Comparison of ENCODE assay signal across 19 mouse cellular contexts in the genomic region with DNA sequence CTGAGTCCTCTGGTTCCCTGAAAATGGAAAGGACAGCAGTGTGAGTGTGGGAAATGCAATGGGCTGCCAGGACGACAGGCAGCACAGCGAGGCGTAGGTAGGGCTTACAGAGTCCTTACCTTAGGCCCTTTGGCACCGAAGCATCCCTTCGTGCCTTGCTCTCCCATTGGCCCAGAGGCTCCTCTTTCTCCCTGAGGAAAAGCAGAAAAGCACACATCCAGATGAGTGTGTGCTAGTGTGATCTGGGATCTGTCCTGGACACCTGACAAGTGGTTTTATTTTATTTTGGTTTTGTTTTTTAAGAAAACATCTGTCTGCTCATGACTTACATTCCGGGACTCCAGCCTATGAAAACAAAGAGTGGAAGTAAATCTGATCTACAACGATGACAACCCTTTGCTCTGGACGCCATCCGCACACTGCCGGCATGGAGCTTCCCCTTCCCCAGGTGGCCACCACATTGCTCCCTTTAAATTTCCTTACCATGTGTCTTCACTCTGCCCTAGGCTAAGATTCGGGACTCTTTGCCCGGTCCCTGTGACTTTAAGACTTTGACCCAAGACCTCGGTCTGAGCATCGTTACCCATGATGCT.
DNase-seq lines count a peak whose midpoint lies in the region; ATAC-seq lines count a peak whose summit lies in the region.
"Had no signal": no experiment of that assay in that cellular context is flagged by ENCODE, and none has a peak within 500 bp of the region (broad histone marks: within the 10 kb centered on the region; RNA-seq: fewer than 3 reads in every experiment).

No protein-coding gene starts in this region.

- no peaks in the 10 kb centered on the region for H3K36me3 ChIP-seq in midbrain, embryonic 11.5 days (ENCODE audit: control insufficient read depth, insufficient read depth, low read length)
- H3K36me3 ChIP-seq: embryonic facial prominence, embryonic 15.5 days; G1E; hindbrain, embryonic 13.5 days; intestine, embryonic 15.5 days; limb, embryonic 13.5 days; liver, embryonic 15.5 days; midbrain, embryonic 15.5 days had no signal

- H3K4me2 ChIP-seq in midbrain, embryonic 11.5 days, result no peak overlapping the region
- H3K4me2 ChIP-seq: embryonic facial prominence, embryonic 15.5 days; hindbrain, embryonic 13.5 days; intestine, embryonic 15.5 days; limb, embryonic 13.5 days; liver, embryonic 15.5 days; midbrain, embryonic 15.5 days had no signal

- no peak overlapping the region for H3K27ac ChIP-seq in midbrain, embryonic 11.5 days (ENCODE audit: low read depth, low read length)
- H3K27ac ChIP-seq: embryonic facial prominence, embryonic 15.5 days; hindbrain, embryonic 13.5 days; intestine, embryonic 15.5 days; left cerebral cortex, adult 2 months; limb, embryonic 13.5 days; liver, embryonic 15.5 days; midbrain, embryonic 15.5 days had no signal

- H3K4me3 ChIP-seq in midbrain, embryonic 11.5 days (ENCODE audit: low read depth, low read length), result no peak overlapping the region
- H3K4me3 ChIP-seq: embryonic facial prominence, embryonic 15.5 days; hindbrain, embryonic 13.5 days; intestine, embryonic 15.5 days; left cerebral cortex, adult 2 months; limb, embryonic 13.5 days; liver, embryonic 15.5 days; midbrain, embryonic 15.5 days had no signal

- WGBS in midbrain, embryonic 11.5 days, result 84% methylated on average over 14 of the region's 14 CpGs

- no peak overlapping the region for H3K9ac ChIP-seq in midbrain, embryonic 11.5 days (ENCODE audit: low read length)
- H3K9ac ChIP-seq: embryonic facial prominence, embryonic 15.5 days; hindbrain, embryonic 13.5 days; intestine, embryonic 15.5 days; limb, embryonic 13.5 days; liver, embryonic 15.5 days; midbrain, embryonic 15.5 days had no signal

- no peaks in the 10 kb centered on the region for H3K9me3 ChIP-seq in midbrain, embryonic 11.5 days (ENCODE audit: control insufficient read depth, low read length)
- H3K9me3 ChIP-seq: embryonic facial prominence, embryonic 15.5 days; hindbrain, embryonic 13.5 days; intestine, embryonic 15.5 days; liver, embryonic 15.5 days; midbrain, embryonic 15.5 days had no signal

- H3K4me1 ChIP-seq in midbrain, embryonic 11.5 days (ENCODE audit: control insufficient read depth, insufficient read depth, low read length), result no peaks in the 10 kb centered on the region
- H3K4me1 ChIP-seq: embryonic facial prominence, embryonic 15.5 days; hindbrain, embryonic 13.5 days; intestine, embryonic 15.5 days; limb, embryonic 13.5 days; liver, embryonic 15.5 days; midbrain, embryonic 15.5 days had no signal

- no peaks in the 10 kb centered on the region for H3K27me3 ChIP-seq in midbrain, embryonic 11.5 days (ENCODE audit: control insufficient read depth, insufficient read depth, low read length)
- H3K27me3 ChIP-seq: embryonic facial prominence, embryonic 15.5 days; hindbrain, embryonic 13.5 days; intestine, embryonic 15.5 days; limb, embryonic 13.5 days; liver, embryonic 15.5 days; midbrain, embryonic 15.5 days had no signal

- no peak for ATAC-seq in midbrain, embryonic 11.5 days (ENCODE audit: low FRiP score)
- ATAC-seq: CD4-positive, CD25-positive, alpha-beta regulatory T cell, adult 4 months; intestine, embryonic 15.5 days; lung, postnatal 0 days; midbrain, embryonic 15.5 days had no signal

- peak; percentile 40 to 45 for DNase-seq in heart, adult 9 months (ENCODE audit: low spot score in 2 of 2)
- DNase-seq in heart, postnatal 4 days, result no peak
- DNase-seq in NIH3T3 (ENCODE audit: low read depth), result peak; percentile 31
- DNase-seq in gonadal fat pad, adult 2 months (ENCODE audit: low read depth), result peak; percentile 26
- peak; percentile 15 to 43 for DNase-seq in kidney, postnatal 4 days
- no peak for DNase-seq in midbrain, embryonic 11.5 days (ENCODE audit: low spot score, missing footprints)
- no peak for DNase-seq in right cerebral cortex, postnatal 10 days (ENCODE audit: low spot score in 2 of 2)
- DNase-seq: cerebellum, postnatal 25 days; gastrocnemius, postnatal 36 days had no signal

Comparison
In these comparisons a context has a peak if more than half of its experiments do, and no peak if none do; other contexts are left out.
1. DNase-seq: peak in heart, adult 9 months (2 of 2), NIH3T3 (single experiment), gonadal fat pad, adult 2 months (single experiment) and kidney, postnatal 4 days (2 of 2); none in heart, postnatal 4 days (single experiment), midbrain, embryonic 11.5 days (single experiment) and right cerebral cortex, postnatal 10 days (0 of 2).